Mouse (Mus musculus): ENCODE measurements around the gene Apom.
A peak's percentile ranks its signal among the peaks of the same experiment; 100 is the strongest.

The Apom gene

GRCm38 (mm10) chr17:35158850-35159593 is 27.2 kb upstream of the Apom start:
- no peak for DNase-seq (ENCODE audit: extremely low read depth, low read depth)

GRCm38 (mm10) chr17:35157661-35158175 is 25.9 kb upstream of the Apom start:
- no peak for DNase-seq (ENCODE audit: extremely low read depth, low read depth)

- DNase-seq (ENCODE audit: extremely low read depth, low read depth): no peak
Measured at GRCm38 (mm10) chr17:35157254-35157653, 25.4 kb upstream of the Apom start.

- no peak for DNase-seq (ENCODE audit: extremely low read depth, low read depth)
Measured at GRCm38 (mm10) chr17:35156461-35157200, 24.8 kb upstream of the Apom start.

GRCm38 (mm10) chr17:35155451-35155850 is 23.6 kb upstream of the Apom start:
- DNase-seq (ENCODE audit: extremely low read depth, low read depth): no peak

GRCm38 (mm10) chr17:35154616-35155015 is 22.8 kb upstream of the Apom start:
- DNase-seq (ENCODE audit: extremely low read depth, low read depth): no peak

GRCm38 (mm10) chr17:35153931-35154330 is 22.1 kb upstream of the Apom start:
- no peak for DNase-seq (ENCODE audit: extremely low read depth, low read depth)

GRCm38 (mm10) chr17:35153077-35153476 is 21.2 kb upstream of the Apom start:
- DNase-seq (ENCODE audit: extremely low read depth, low read depth): no peak

GRCm38 (mm10) chr17:35152121-35152520 is 20.3 kb upstream of the Apom start:
- DNase-seq (ENCODE audit: extremely low read depth, low read depth): no peak

GRCm38 (mm10) chr17:35147922-35148639 is 16.2 kb upstream of the Apom start:
- DNase-seq (ENCODE audit: extremely low read depth, low read depth): no peak

GRCm38 (mm10) chr17:35147348-35147747 is 15.5 kb upstream of the Apom start:
- DNase-seq (ENCODE audit: extremely low read depth, low read depth): no peak

- DNase-seq (ENCODE audit: extremely low read depth, low read depth): no peak
Measured at GRCm38 (mm10) chr17:35146139-35146538, 14.3 kb upstream of the Apom start.

GRCm38 (mm10) chr17:35141971-35142370 is 10.1 kb upstream of the Apom start:
- no peak for DNase-seq (ENCODE audit: extremely low read depth, low read depth)

GRCm38 (mm10) chr17:35140490-35140996 is 8.7 kb upstream of the Apom start:
- DNase-seq (ENCODE audit: extremely low read depth, low read depth): no peak

- DNase-seq (ENCODE audit: extremely low read depth, low read depth): no peak
Measured at GRCm38 (mm10) chr17:35139269-35139668, 7.4 kb upstream of the Apom start.

- peak; percentile 27 for DNase-seq (ENCODE audit: extremely low read depth, low read depth)
Measured at GRCm38 (mm10) chr17:35135591-35136320, 3.9 kb upstream of the Apom start.

GRCm38 (mm10) chr17:35134801-35135590 is 3.1 kb upstream of the Apom start, which contains the start of gene Bag6:
Bag6 (plus strand) TSS chr17:35135178.
- peak; percentile 67 for DNase-seq (ENCODE audit: extremely low read depth, low read depth)

GRCm38 (mm10) chr17:35133517-35133916 is 1.7 kb upstream of the Apom start:
- no peak for DNase-seq (ENCODE audit: extremely low read depth, low read depth)

- no peak for DNase-seq (ENCODE audit: extremely low read depth, low read depth)
Measured at GRCm38 (mm10) chr17:35132174-35132560, 317 bp upstream of the Apom start.

GRCm38 (mm10) chr17:35131038-35131437 is 812 bp downstream of the Apom start:
- DNase-seq (ENCODE audit: extremely low read depth, low read depth): no peak

Measured in MEL-GATA-1-ER (cell line).